Mouse (Mus musculus) heart, embryonic 13.5 days (tissue): ENCODE measurements around the gene Lpar1. TPM values are rescaled to one million over a fixed set of nuclear protein-coding genes. Genes with fewer than 3 reads are reported as not detected.

ENCODE experiments used
- ATAC-seq: fragments of 200-750 bp; cut with Nextera tagmentation; 2 replicates; pipeline ENCODE4 v1.8.0; 2017; ENCODE audit warnings: moderate TSS enrichment; ENCODE audit not compliant: insufficient number of reproducible peaks, low FRiP score, low TSS enrichment; ENCODE audit errors: extremely low read depth
- H3K27ac ChIP-seq: fragments of 300-500 bp; sonication (generic); replicated peaks from 2 replicates; pipeline ENCODE4 v1.5.1; 2015; ENCODE audit warnings: moderate library complexity, mild to moderate bottlenecking, inconsistent platforms
- H3K27me3 ChIP-seq: fragments of 300-500 bp; sonication (generic); replicated peaks from 2 replicates; pipeline ENCODE4 v1.6.1; 2015; ENCODE audit warnings: mild to moderate bottlenecking, inconsistent platforms
- H3K36me3 ChIP-seq: fragments of 300-500 bp; sonication (generic); 2 replicates; pipeline ENCODE4 v1.6.1; 2015; ENCODE audit warnings: mild to moderate bottlenecking, inconsistent platforms
- H3K4me1 ChIP-seq: fragments of 300-500 bp; sonication (generic); 2 replicates; pipeline ENCODE4 v1.6.1; 2015; ENCODE audit warnings: inconsistent platforms
- H3K4me2 ChIP-seq: fragments of 300-500 bp; sonication (generic); 2 replicates; pipeline ENCODE4 v1.6.1; 2015; ENCODE audit warnings: inconsistent platforms, mild to moderate bottlenecking, moderate library complexity
- H3K4me3 ChIP-seq: fragments of 300-500 bp; sonication (generic); 2 replicates; pipeline ENCODE4 v1.5.1; 2015; ENCODE audit warnings: moderate library complexity, mild to moderate bottlenecking, inconsistent platforms
- H3K9ac ChIP-seq: fragments of 300-500 bp; sonication (generic); 2 replicates; pipeline ENCODE4 v1.6.1; 2015; ENCODE audit warnings: inconsistent platforms, mild to moderate bottlenecking, moderate library complexity
- H3K9me3 ChIP-seq: fragments of 300-500 bp; sonication (generic); 2 replicates; pipeline ENCODE4 v1.6.1; 2016; ENCODE audit warnings: inconsistent platforms
- WGBS: fragments of 180-500 bp; shearing (Covaris S2); methylation state at CpG from one replicate; pipeline ENCODE4 v1.1.7; 2015; ENCODE audit warnings: mixed read lengths; 5-methylcytosine and 5-hydroxymethylcytosine counted together
- polyA plus RNA-seq: library from polyadenylated mRNA; unstranded; fragments of >200 nt; fragmentation: Nextera tagmentation; extraction: Ambion mirVana; gene quantifications from 2 replicates; pipeline ENCODE4 v1.2.1, GENCODE M21; 2015

Lpar1 gene
- polyA plus RNA-seq, 1 experiment from 2014 or later, result 14.8 TPM

- H3K9me3 ChIP-seq, result no peaks in the 10 kb centered on the region
- ATAC-seq, result no peak
- H3K27ac ChIP-seq, result no peak overlapping the region
- peaks cover 18% of the 10 kb centered on the region for H3K4me1 ChIP-seq
- no peaks in the 10 kb centered on the region for H3K36me3 ChIP-seq
- H3K27me3 ChIP-seq, result no peaks in the 10 kb centered on the region
- no peak overlapping the region for H3K4me3 ChIP-seq
- H3K4me2 ChIP-seq, result no peak overlapping the region
- H3K9ac ChIP-seq, result no peak overlapping the region
- 85% methylated on average over 2 of the region's 2 CpGs for WGBS
Observed at GRCm38 (mm10) chr4:58504250-58504649, 49.4 kb downstream of the Lpar1 start.

- no peak for ATAC-seq
- no peak overlapping the region for H3K4me3 ChIP-seq
- 69% methylated on average over 21 of the region's 21 CpGs for WGBS
- H3K9me3 ChIP-seq, result no peaks in the 10 kb centered on the region
- H3K4me2 ChIP-seq, result no peak overlapping the region
- H3K4me1 ChIP-seq, result peaks cover 21% of the 10 kb centered on the region
- no peaks in the 10 kb centered on the region for H3K27me3 ChIP-seq
- no peak overlapping the region for H3K9ac ChIP-seq
- no peaks in the 10 kb centered on the region for H3K36me3 ChIP-seq
- no peak overlapping the region for H3K27ac ChIP-seq
Observed at GRCm38 (mm10) chr4:58501012-58501777, 52.5 kb downstream of the Lpar1 start.

GRCm38 (mm10) chr4:58499831-58500230, 53.9 kb downstream of the Lpar1 start:
- WGBS, result 59% methylated on average over 3 of the region's 3 CpGs
- H3K36me3 ChIP-seq, result no peaks in the 10 kb centered on the region
- H3K27ac ChIP-seq, result no peak overlapping the region
- peaks cover 21% of the 10 kb centered on the region for H3K4me1 ChIP-seq
- no peaks in the 10 kb centered on the region for H3K27me3 ChIP-seq
- H3K4me2 ChIP-seq, result no peak overlapping the region
- H3K9ac ChIP-seq, result no peak overlapping the region
- no peaks in the 10 kb centered on the region for H3K9me3 ChIP-seq
- no peak overlapping the region for H3K4me3 ChIP-seq
- ATAC-seq, result no peak

- no peaks in the 10 kb centered on the region for H3K9me3 ChIP-seq
- H3K4me2 ChIP-seq, result no peak overlapping the region
- H3K27ac ChIP-seq, result no peak overlapping the region
- H3K9ac ChIP-seq, result no peak overlapping the region
- H3K27me3 ChIP-seq, result no peaks in the 10 kb centered on the region
- 78% methylated on average over 3 of the region's 3 CpGs for WGBS
- no peak for ATAC-seq
- H3K4me3 ChIP-seq, result no peak overlapping the region
- peaks cover 21% of the 10 kb centered on the region for H3K4me1 ChIP-seq
- no peaks in the 10 kb centered on the region for H3K36me3 ChIP-seq
Observed at GRCm38 (mm10) chr4:58499241-58499640, 54.5 kb downstream of the Lpar1 start.

- 56% methylated on average over 6 of the region's 6 CpGs for WGBS
Observed at GRCm38 (mm10) chr4:58498734-58499133, 55.0 kb downstream of the Lpar1 start.

GRCm38 (mm10) chr4:58497284-58497683, 56.4 kb downstream of the Lpar1 start:
- H3K4me1 ChIP-seq, result peaks cover 30% of the 10 kb centered on the region
- H3K36me3 ChIP-seq, result no peaks in the 10 kb centered on the region
- no peaks in the 10 kb centered on the region for H3K9me3 ChIP-seq
- no peak overlapping the region for H3K9ac ChIP-seq
- H3K4me2 ChIP-seq, result no peak overlapping the region
- no peak overlapping the region for H3K4me3 ChIP-seq
- no peaks in the 10 kb centered on the region for H3K27me3 ChIP-seq
- 65% methylated on average over 4 of the region's 4 CpGs for WGBS
- no peak for ATAC-seq
- no peak overlapping the region for H3K27ac ChIP-seq

More at GRCm38 (mm10) chr4:58498734-58499133, 55.0 kb downstream of the Lpar1 start:
- Histone ChIP-seq H3K36me3 (no peaks in the 10 kb centered on the region), H3K4me2 (no peak overlapping the region), H3K9ac (no peak overlapping the region), H3K27me3 (no peaks in the 10 kb centered on the region), H3K27ac (no peak overlapping the region), H3K4me1 (peaks cover 21% of the 10 kb centered on the region), H3K4me3 (no peak overlapping the region), H3K9me3 (no peaks in the 10 kb centered on the region)
- ATAC-seq, result no peak

GRCm38 (mm10) chr4:58496743-58497142, 57.0 kb downstream of the Lpar1 start:
- no peak overlapping the region for H3K4me2 ChIP-seq
- peaks cover 35% of the 10 kb centered on the region for H3K4me1 ChIP-seq
- ATAC-seq, result no peak
- H3K9ac ChIP-seq, result no peak overlapping the region
- H3K27ac ChIP-seq, result no peak overlapping the region
- no peaks in the 10 kb centered on the region for H3K27me3 ChIP-seq
- H3K4me3 ChIP-seq, result no peak overlapping the region
- H3K36me3 ChIP-seq, result no peaks in the 10 kb centered on the region
- 69% methylated on average over 8 of the region's 8 CpGs for WGBS
- H3K9me3 ChIP-seq, result no peaks in the 10 kb centered on the region

- Histone ChIP-seq H3K4me1 (peaks cover 26% of the 10 kb centered on the region), H3K4me3 (no peak overlapping the region), H3K9me3 (no peaks in the 10 kb centered on the region), H3K9ac (no peak overlapping the region), H3K36me3 (peaks cover 1% of the 10 kb centered on the region; the same call in 1 of the 2 replicates), H3K27ac (no peak overlapping the region), H3K27me3 (no peaks in the 10 kb centered on the region), H3K4me2 (no peak overlapping the region)
- no peak for ATAC-seq
- WGBS, result 67% methylated on average over 3 of the region's 3 CpGs
Observed at GRCm38 (mm10) chr4:58491742-58492141, 62.0 kb downstream of the Lpar1 start.

- no peak overlapping the region for H3K27ac ChIP-seq
- no peak overlapping the region for H3K4me3 ChIP-seq
- no peak overlapping the region for H3K9ac ChIP-seq
- peaks cover 7% of the 10 kb centered on the region; the same call in 1 of the 2 replicates for H3K36me3 ChIP-seq
- H3K9me3 ChIP-seq, result no peaks in the 10 kb centered on the region
- 63% methylated on average over 4 of the region's 4 CpGs for WGBS
- no peaks in the 10 kb centered on the region for H3K27me3 ChIP-seq
- no peak for ATAC-seq
- no peak overlapping the region for H3K4me2 ChIP-seq
- H3K4me1 ChIP-seq, result peaks cover 24% of the 10 kb centered on the region
Observed at GRCm38 (mm10) chr4:58490374-58490773, 63.3 kb downstream of the Lpar1 start.

- no peak overlapping the region for H3K4me2 ChIP-seq
- no peak overlapping the region for H3K4me3 ChIP-seq
- peaks cover 16% of the 10 kb centered on the region for H3K36me3 ChIP-seq
- no peaks in the 10 kb centered on the region for H3K27me3 ChIP-seq
- H3K27ac ChIP-seq, result no peak overlapping the region
- H3K9ac ChIP-seq, result no peak overlapping the region
- no peak for ATAC-seq
- 86% methylated on average over 1 of the region's 1 CpGs for WGBS
- no peaks in the 10 kb centered on the region for H3K4me1 ChIP-seq
- peaks cover 6% of the 10 kb centered on the region; the same call in 1 of the 2 replicates for H3K9me3 ChIP-seq
Observed at GRCm38 (mm10) chr4:58478564-58478963, 75.1 kb downstream of the Lpar1 start.

- no peak for ATAC-seq
- no peak overlapping the region for H3K9ac ChIP-seq
Observed at GRCm38 (mm10) chr4:58477691-58478090, 76.0 kb downstream of the Lpar1 start.

More at GRCm38 (mm10) chr4:58477691-58478090, 76.0 kb downstream of the Lpar1 start:
- Histone ChIP-seq H3K4me3 (no peak overlapping the region), H3K27me3 (no peaks in the 10 kb centered on the region), H3K27ac (no peak overlapping the region), H3K36me3 (peaks cover 7% of the 10 kb centered on the region; the same call in 1 of the 2 replicates), H3K9me3 (peaks cover 3% of the 10 kb centered on the region; the same call in 1 of the 2 replicates), H3K4me2 (no peak overlapping the region), H3K4me1 (no peaks in the 10 kb centered on the region)
- WGBS, result 84% methylated on average over 8 of the region's 8 CpGs
